Mouse (Mus musculus): ENCODE measurements around the gene Gm21083. TPM values are rescaled to one million over a fixed set of nuclear protein-coding genes. Genes with fewer than 3 reads are reported as not detected.
"Not testable (repeated sequence)": the region's sequence is repeated elsewhere in the genome, so short reads cannot be mapped to it uniquely, and the experiment has no call there.

The Gm21083 gene
- total RNA-seq, 2 experiments from 2014 or later = not detected

- not testable (repeated sequence) for DNase-seq (ENCODE audit: low spot score in 2 of 2)
Observed at GRCm38 (mm10) chr5:15618764-15619163, 41.6 kb downstream of the Gm21083 start, which contains the start of gene Speer4d. TSS of gene Speer4d (plus strand) at chr5:15619064.

- not testable (repeated sequence) for DNase-seq (ENCODE audit: low spot score in 2 of 2)
Observed at GRCm38 (mm10) chr5:15628136-15628535, 51.0 kb downstream of the Gm21083 start.

GRCm38 (mm10) chr5:15630068-15630467, 52.9 kb downstream of the Gm21083 start:
- DNase-seq (ENCODE audit: low spot score in 2 of 2) = not testable (repeated sequence)

Other genes starting within 250 kb of the Gm21083 start
- not detected for gene Gm21149, start 100.8 kb upstream of the Gm21083 start, total RNA-seq (2021)
- gene Gm21190, start 48.1 kb upstream of the Gm21083 start, total RNA-seq (2021) = not detected
- not detected for gene Speer4d, start 41.7 kb downstream of the Gm21083 start, total RNA-seq (2021)
- not detected for gene 4930572O03Rik, start 79.7 kb downstream of the Gm21083 start, total RNA-seq (2021)
- not detected for gene Speer4c, start 136.9 kb downstream of the Gm21083 start, total RNA-seq (2021)

Data from adrenal gland, postnatal 4 days (tissue).